Mouse (Mus musculus) midbrain, embryonic 16.5 days (tissue): ENCODE measurements around the gene Patj. TPM values are rescaled to one million over a fixed set of nuclear protein-coding genes. Genes with fewer than 3 reads are reported as not detected.

Source experiments
- ATAC-seq: fragments of 200-750 bp; cut with Nextera tagmentation; 2 replicates; pipeline ENCODE4 v1.8.0; 2017; ENCODE audit warnings: moderate TSS enrichment
- H3K27ac ChIP-seq: fragments of 300-500 bp; sonication (generic); 2 replicates; pipeline ENCODE4 v1.5.1; 2014; ENCODE audit warnings: mild to moderate bottlenecking, low read length, mixed read lengths
- H3K27me3 ChIP-seq: fragments of 300-500 bp; sonication (generic); 2 replicates; pipeline ENCODE4 v1.6.1; 2014; ENCODE audit warnings: low read depth, low read length, mixed read lengths; ENCODE audit not compliant: control insufficient read depth, insufficient read depth
- H3K36me3 ChIP-seq: fragments of 300-500 bp; sonication (generic); 2 replicates; pipeline ENCODE4 v1.6.1; 2014; ENCODE audit warnings: mild to moderate bottlenecking, low read length, moderate library complexity, mixed read lengths; ENCODE audit not compliant: control insufficient read depth, insufficient read depth
- H3K4me1 ChIP-seq: fragments of 300-500 bp; sonication (generic); 2 replicates; pipeline ENCODE4 v1.6.1; 2014; ENCODE audit warnings: mild to moderate bottlenecking, low read length, mixed read lengths; ENCODE audit not compliant: control insufficient read depth, insufficient read depth
- H3K4me2 ChIP-seq: fragments of 300-500 bp; sonication (generic); 2 replicates; pipeline ENCODE4 v1.6.1; 2014; ENCODE audit warnings: mild to moderate bottlenecking, low read length, mixed read lengths
- H3K4me3 ChIP-seq: fragments of 300-500 bp; sonication (generic); 2 replicates; pipeline ENCODE4 v1.5.1; 2014; ENCODE audit warnings: low read depth, mild to moderate bottlenecking, low read length, moderate library complexity, mixed read lengths
- H3K9ac ChIP-seq: fragments of 300-500 bp; sonication (generic); 2 replicates; pipeline ENCODE4 v1.6.1; 2014; ENCODE audit warnings: low read depth, low read length, mixed read lengths
- H3K9me3 ChIP-seq: fragments of 300-500 bp; sonication (generic); replicated peaks from 2 replicates; pipeline ENCODE4 v1.6.1; 2014; ENCODE audit warnings: mild to moderate bottlenecking, low read length, mixed read lengths; ENCODE audit not compliant: control insufficient read depth, poor library complexity, severe bottlenecking
- WGBS: fragments of 180-500 bp; shearing (Covaris S2); extraction: QIAGEN DNeasy Blood & Tissue Kit; methylation state at CpG from one replicate; pipeline ENCODE4 v1.1.7; 2014; 5-methylcytosine and 5-hydroxymethylcytosine counted together
- polyA plus RNA-seq: library from polyadenylated mRNA; unstranded; fragments of >200 nt; fragmentation: Nextera tagmentation; extraction: Ambion mirVana; gene quantifications from 2 replicates; pipeline ENCODE4 v1.2.1, GENCODE M21; 2015

Gene Patj
- polyA plus RNA-seq, 1 experiment from 2014 or later: 9.9 TPM

DNA sequence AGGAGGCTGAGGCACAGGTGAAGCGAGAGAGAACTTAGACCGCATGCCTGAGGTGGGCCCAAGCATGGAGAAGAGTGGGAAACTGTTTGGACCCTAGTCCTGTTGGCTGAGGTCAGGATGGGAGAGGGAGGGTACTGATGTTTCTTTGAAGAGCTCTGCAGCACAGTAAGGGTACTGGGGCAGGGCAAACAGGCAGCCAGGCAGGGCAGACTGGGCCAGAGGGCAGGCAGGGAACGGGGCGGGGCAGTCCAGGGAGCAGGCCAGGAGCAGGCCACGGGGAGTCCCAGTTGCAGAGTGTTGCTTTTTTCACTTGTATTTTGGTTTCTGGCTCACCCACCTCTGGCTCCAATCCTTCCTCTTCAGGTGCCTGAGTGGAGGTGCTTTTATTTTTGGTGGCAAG is 114.4 kb downstream of the Patj start:
- 80% methylated on average over 5 of the region's 5 CpGs for WGBS
- H3K4me2 ChIP-seq: no peak overlapping the region

DNA sequence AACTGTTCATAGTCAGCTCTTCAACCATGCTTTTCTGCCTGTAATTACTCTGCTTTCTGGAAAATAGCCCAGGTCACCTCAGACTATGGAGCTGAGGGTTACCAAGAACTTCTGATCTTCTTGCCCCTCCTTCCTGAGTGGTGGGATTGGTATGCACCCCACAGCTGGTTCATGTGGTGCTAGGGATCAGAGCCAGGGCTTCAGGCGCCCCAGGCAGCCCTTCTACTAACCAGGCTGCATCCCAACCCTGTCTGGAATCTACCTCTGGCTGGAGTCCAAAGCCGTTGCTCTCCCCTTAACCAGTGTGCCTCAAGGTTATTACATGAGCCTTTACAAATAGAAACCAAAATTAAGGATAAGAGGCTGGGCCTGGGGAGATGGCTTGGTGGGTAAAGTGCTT is 115.7 kb downstream of the Patj start:
- H3K36me3 ChIP-seq: no peaks in the 10 kb centered on the region
- H3K4me3 ChIP-seq: no peak overlapping the region
- H3K27ac ChIP-seq: no peak overlapping the region
- no peaks in the 10 kb centered on the region for H3K4me1 ChIP-seq
- H3K27me3 ChIP-seq: no peaks in the 10 kb centered on the region
- H3K4me2 ChIP-seq: no peak overlapping the region
- peak; percentile 60; the same call in 1 of the 2 replicates for ATAC-seq
- no peak overlapping the region for H3K9ac ChIP-seq
- 50% methylated on average over 2 of the region's 2 CpGs for WGBS
- no peaks in the 10 kb centered on the region for H3K9me3 ChIP-seq

More for the DNA sequence above, 114.4 kb downstream of the Patj start:
- H3K36me3 ChIP-seq: no peaks in the 10 kb centered on the region
- ATAC-seq: no peak
- no peaks in the 10 kb centered on the region for H3K9me3 ChIP-seq
- no peaks in the 10 kb centered on the region for H3K4me1 ChIP-seq
- no peak overlapping the region for H3K9ac ChIP-seq
- H3K27me3 ChIP-seq: no peaks in the 10 kb centered on the region
- H3K4me3 ChIP-seq: no peak overlapping the region
- H3K27ac ChIP-seq: no peak overlapping the region

DNA sequence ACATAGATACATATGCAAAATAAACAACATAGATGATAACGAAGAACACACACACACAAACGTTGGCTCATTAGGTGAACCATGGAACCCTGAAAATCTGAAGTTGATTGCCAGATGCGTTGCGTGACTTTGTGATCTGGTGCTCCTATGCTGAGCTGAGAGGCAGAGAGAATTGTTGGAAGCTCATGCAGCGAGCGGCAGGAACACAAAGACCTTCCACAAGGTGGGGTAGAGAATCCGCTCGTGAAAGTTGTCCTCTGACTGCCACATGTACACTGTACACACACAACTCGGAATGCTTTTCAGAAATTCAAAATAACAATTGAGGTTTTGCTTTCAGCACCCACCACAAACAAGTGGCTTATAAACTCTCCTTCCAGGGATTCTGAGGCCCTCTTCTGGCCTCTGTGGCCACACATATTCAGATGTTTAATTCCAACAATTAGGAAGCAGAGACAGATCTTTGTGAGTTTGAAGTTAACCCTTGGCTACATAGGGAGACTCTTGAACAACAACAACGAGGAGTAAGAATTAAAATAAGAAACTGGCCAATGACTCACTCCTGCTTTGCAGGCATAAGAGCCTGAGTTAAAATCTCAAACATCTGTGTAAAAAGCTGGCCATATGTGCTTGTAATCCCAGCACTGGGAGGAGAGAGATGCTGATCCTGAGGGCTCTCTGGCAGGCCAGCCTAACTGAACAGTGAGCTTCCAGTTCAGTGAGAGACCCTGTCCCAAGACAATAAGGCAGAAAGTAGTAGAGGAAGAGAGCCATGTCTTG is 116.6 kb downstream of the Patj start:
- Histone ChIP-seq H3K27me3 (no peaks in the 10 kb centered on the region), H3K36me3 (0 out of 2 replicates have a peak, but pooled peaks cover 3% of the 10 kb centered on the region), H3K27ac (no peak overlapping the region), H3K4me2 (no peak overlapping the region), H3K9me3 (no peaks in the 10 kb centered on the region), H3K4me3 (no peak overlapping the region), H3K9ac (no peak overlapping the region), H3K4me1 (no peaks in the 10 kb centered on the region)
- no peak for ATAC-seq
- 79% methylated on average over 10 of the region's 10 CpGs for WGBS

DNA sequence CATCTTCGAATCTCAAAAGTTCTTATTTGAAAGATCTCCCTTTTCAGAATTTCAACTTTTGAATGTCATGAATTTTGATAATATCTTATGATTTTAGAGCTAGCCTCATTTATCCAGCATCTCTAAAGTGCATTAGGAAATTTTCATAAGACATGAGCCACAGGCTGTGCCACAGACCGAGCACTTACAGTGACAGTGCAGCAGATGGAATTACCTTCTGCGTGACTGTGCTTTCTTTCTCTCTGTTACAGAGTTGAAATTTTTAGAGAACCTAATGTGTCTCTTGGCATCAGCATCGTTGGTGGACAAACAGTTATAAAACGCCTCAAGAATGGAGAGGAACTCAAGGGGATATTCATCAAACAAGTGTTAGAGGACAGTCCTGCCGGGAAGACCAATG is 124.9 kb downstream of the Patj start:
- no peaks in the 10 kb centered on the region for H3K27me3 ChIP-seq
- H3K4me2 ChIP-seq: no peak overlapping the region
- ATAC-seq: no peak
- no peak overlapping the region for H3K27ac ChIP-seq
- H3K9ac ChIP-seq: no peak overlapping the region
- no peaks in the 10 kb centered on the region for H3K9me3 ChIP-seq
- H3K4me1 ChIP-seq: no peaks in the 10 kb centered on the region
- H3K4me3 ChIP-seq: no peak overlapping the region
- 0 out of 2 replicates have a peak, but pooled peaks cover 8% of the 10 kb centered on the region for H3K36me3 ChIP-seq
- WGBS: 86% methylated on average over 6 of the region's 6 CpGs

DNA sequence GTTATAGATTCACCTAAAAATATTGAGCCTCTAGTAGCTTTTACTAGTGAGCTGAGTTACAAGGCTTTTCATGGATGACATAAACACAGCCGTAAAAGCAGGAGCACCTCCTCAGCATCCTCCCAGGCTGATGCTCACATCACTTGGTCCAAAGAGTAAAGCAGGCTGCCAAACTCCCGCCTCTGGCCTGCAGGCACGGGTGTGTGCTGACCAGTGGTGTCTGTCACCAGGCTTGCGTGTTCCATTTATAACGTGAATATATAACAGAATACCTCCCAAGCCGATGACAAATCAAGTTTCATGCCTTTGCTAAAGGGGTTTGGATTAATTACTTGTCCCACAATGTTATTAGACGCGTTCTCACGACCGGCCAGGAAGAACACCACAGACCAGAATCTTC is 128.9 kb downstream of the Patj start:
- H3K9me3 ChIP-seq: no peaks in the 10 kb centered on the region
- no peak overlapping the region for H3K4me2 ChIP-seq
- H3K4me1 ChIP-seq: no peaks in the 10 kb centered on the region
- no peaks in the 10 kb centered on the region for H3K27me3 ChIP-seq
- no peak overlapping the region for H3K27ac ChIP-seq
- no peak for ATAC-seq
- WGBS: 93% methylated on average over 10 of the region's 10 CpGs
- H3K9ac ChIP-seq: no peak overlapping the region
- H3K4me3 ChIP-seq: no peak overlapping the region
- 0 out of 2 replicates have a peak, but pooled peaks cover 6% of the 10 kb centered on the region for H3K36me3 ChIP-seq

DNA sequence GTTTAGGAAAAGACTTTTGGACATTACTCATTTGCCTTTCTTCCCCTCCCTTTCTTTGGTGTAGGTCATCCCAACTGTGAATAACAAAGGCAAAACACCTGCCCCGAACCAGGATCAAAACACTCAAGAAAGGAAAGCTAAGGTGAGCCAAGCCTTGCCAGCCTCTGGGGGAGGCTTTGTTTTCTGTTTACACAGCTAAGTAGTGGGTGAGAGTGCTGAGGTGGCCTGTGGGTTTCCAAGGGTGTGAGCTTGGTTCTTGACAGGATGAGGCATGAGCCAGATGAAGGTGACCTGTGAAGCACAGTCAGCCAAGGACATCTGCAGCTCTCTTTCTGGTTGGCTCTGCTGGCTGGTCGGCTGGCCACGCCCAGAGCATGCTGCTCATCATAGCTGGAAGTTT is 139.9 kb downstream of the Patj start:
- Histone ChIP-seq H3K27ac (no peak overlapping the region), H3K36me3 (no peaks in the 10 kb centered on the region), H3K9ac (no peak overlapping the region), H3K27me3 (no peaks in the 10 kb centered on the region), H3K4me1 (no peaks in the 10 kb centered on the region), H3K4me2 (no peak overlapping the region), H3K4me3 (no peak overlapping the region), H3K9me3 (no peaks in the 10 kb centered on the region)
- no peak for ATAC-seq
- WGBS: 82% methylated on average over 3 of the region's 3 CpGs

DNA sequence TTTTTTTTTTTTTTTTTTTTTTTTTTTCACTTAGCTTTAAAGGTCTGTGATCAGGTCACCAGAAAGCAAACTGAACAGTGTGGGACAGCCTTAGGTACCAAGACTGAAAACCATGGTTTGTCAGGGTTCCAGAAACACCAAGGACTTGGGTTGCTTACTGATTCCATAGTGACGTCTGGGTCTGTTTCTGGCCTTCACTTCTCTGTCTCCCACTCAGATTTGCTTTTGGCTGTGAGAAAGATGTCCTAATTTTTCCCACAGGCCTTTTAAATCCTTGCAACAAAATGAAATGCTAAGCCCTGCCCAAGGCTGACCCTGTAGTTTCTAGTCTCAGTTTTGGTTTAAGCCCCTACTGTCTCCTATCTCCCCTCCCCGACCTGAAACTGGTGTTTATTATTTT is 146.0 kb downstream of the Patj start:
- Histone ChIP-seq H3K27me3 (no peaks in the 10 kb centered on the region), H3K4me3 (no peak overlapping the region), H3K27ac (no peak overlapping the region), H3K4me1 (peaks cover 7% of the 10 kb centered on the region), H3K9ac (no peak overlapping the region), H3K4me2 (no peak overlapping the region), H3K36me3 (no peaks in the 10 kb centered on the region), H3K9me3 (no peaks in the 10 kb centered on the region)
- 84% methylated on average over 2 of the region's 2 CpGs for WGBS
- no peak for ATAC-seq

DNA sequence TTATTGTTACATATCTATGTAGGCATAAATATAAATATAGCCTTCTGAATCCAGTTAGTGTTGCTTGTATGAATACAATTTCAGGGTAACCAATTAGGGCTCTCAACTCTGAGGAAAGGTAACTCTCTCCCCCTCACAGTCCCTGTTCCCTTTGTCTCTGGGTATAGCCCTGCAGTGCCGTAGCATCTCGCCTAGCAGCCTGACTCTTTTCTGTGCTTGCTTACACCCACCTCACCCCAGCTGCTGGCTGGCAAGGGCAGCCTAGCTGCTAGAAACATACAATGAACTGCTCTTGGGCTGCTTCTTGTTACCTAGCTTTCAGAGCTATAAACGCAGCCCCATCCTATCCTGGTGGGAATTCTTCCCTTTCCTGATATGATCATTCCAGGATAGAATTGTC is 147.4 kb downstream of the Patj start:
- no peak overlapping the region for H3K9ac ChIP-seq
- H3K4me3 ChIP-seq: no peak overlapping the region
- H3K27me3 ChIP-seq: no peaks in the 10 kb centered on the region
- H3K36me3 ChIP-seq: no peaks in the 10 kb centered on the region
- no peak for ATAC-seq
- no peak overlapping the region for H3K4me2 ChIP-seq
- 58% methylated on average over 3 of the region's 3 CpGs for WGBS
- no peak overlapping the region for H3K27ac ChIP-seq
- H3K9me3 ChIP-seq: no peaks in the 10 kb centered on the region
- peaks cover 18% of the 10 kb centered on the region for H3K4me1 ChIP-seq

DNA sequence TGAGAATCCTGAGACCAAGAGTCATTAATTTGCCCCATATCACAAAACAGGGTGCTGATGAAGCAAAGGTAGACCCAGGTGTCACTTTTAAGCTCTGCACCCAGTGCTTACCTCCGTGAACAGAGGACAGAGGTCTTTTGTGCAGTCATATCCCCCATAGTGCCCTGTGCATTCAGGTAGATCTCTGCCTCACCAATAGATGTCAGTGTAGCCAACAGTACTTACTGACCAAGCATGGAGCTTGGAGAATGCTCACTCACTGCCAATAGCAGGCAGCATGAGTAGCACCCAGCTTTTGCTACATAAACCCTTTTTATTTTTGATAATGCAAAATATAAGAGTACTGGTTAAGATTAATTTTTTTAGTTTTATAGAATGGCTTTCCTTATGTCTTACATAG is 149.8 kb downstream of the Patj start:
- ATAC-seq: peak; percentile 76; the same call in 1 of the 2 replicates
- H3K4me3 ChIP-seq: no peak overlapping the region
- no peak overlapping the region for H3K4me2 ChIP-seq
- H3K9me3 ChIP-seq: no peaks in the 10 kb centered on the region
- no peak overlapping the region for H3K9ac ChIP-seq
- no peaks in the 10 kb centered on the region for H3K36me3 ChIP-seq
- WGBS: 23% methylated on average over 1 of the region's 1 CpGs
- H3K27ac ChIP-seq: no peak overlapping the region
- no peaks in the 10 kb centered on the region for H3K27me3 ChIP-seq
- H3K4me1 ChIP-seq: peaks cover 18% of the 10 kb centered on the region
